Mouse (Mus musculus): ENCODE results near the gene Rtn4rl1. TPM values are rescaled to one million over a fixed set of nuclear protein-coding genes. Genes with fewer than 3 reads are reported as not detected.

The Rtn4rl1 gene
- total RNA-seq, 2 experiments from 2014 or later: 76.5 to 90.2 TPM

GRCm38 (mm10) chr11:75304797-75305196, 111.2 kb downstream of the Rtn4rl1 start:
- no peak for DNase-seq (ENCODE audit: low spot score in 2 of 2)
- intact Hi-C loops (cut with DNase I): no loop called here

- DNase-seq (ENCODE audit: low spot score in 2 of 2): peak in 1 of 2 experiments; percentile 58
- intact Hi-C loops (cut with DNase I): no loop called here
These were observed 115.1 kb downstream of the Rtn4rl1 start for GRCm38 (mm10) chr11:75308650-75309049.

GRCm38 (mm10) chr11:75310813-75311212, 117.2 kb downstream of the Rtn4rl1 start:
- intact Hi-C loops (cut with DNase I): no loop called here
- DNase-seq (ENCODE audit: low spot score in 2 of 2): no peak

GRCm38 (mm10) chr11:75311751-75312150, 118.2 kb downstream of the Rtn4rl1 start:
- DNase-seq (ENCODE audit: low spot score in 2 of 2): peak in 1 of 2 experiments; percentile 50
- intact Hi-C loops (cut with DNase I): no loop called here

- intact Hi-C loops (cut with DNase I): no loop called here
- DNase-seq (ENCODE audit: low spot score in 2 of 2): peak in 1 of 2 experiments; percentile 80
These were observed 120.3 kb downstream of the Rtn4rl1 start for GRCm38 (mm10) chr11:75313834-75314233.

Small RNAs within 50 kb of the gene (microRNA-seq; reads per million reads assigned to microRNA genes)
- 35,799 to 41,612 reads per million in 2 experiments for gene Mir132
- gene Mir212: 1,184 to 1,878 reads per million in 2 experiments

Other genes with a start within 250 kb of the Rtn4rl1 start
- 1 to 10 TPM; 3.3 to 3.5 TPM for gene Hic1, start 24.3 kb upstream of the Rtn4rl1 start, total RNA-seq (2021)
- gene Ovca2, start 14.9 kb upstream of the Rtn4rl1 start, total RNA-seq (2021): 10 to 100 TPM; 12.4 to 13.9 TPM
- 10 to 100 TPM; 26.9 to 27.2 TPM for gene Dph1, start 2.5 kb upstream of the Rtn4rl1 start, total RNA-seq (2021)
- gene Rpa1, start 154.5 kb downstream of the Rtn4rl1 start, total RNA-seq (2021): 10 to 100 TPM; 44.2 to 46.9 TPM
- 10 to 100 TPM; 12.1 to 12.5 TPM for gene Smyd4, start 154.7 kb downstream of the Rtn4rl1 start, total RNA-seq (2021)
- 10 to 100 TPM; 16.7 to 17.3 TPM for gene Serpinf1, start 228.9 kb downstream of the Rtn4rl1 start, total RNA-seq (2021)
- not detected for gene Serpinf2, start 245.8 kb downstream of the Rtn4rl1 start, total RNA-seq (2021)

Data from left cerebral cortex, postnatal 25 days (tissue).